Comparison of ENCODE assay signal across 21 mouse cellular contexts in genomic region chr13:73070531-73070908, GRCm38 (mm10).
A peak's percentile ranks its signal among the peaks of the same experiment; 100 is the strongest.
DNase-seq lines count a peak whose midpoint lies in the region; ATAC-seq lines count a peak whose summit lies in the region.
"Had no signal": no experiment of that assay in that cellular context is flagged by ENCODE, and none has a peak within 500 bp of the region (broad histone marks: within the 10 kb centered on the region; RNA-seq: fewer than 3 reads in every experiment).

No protein-coding gene starts in this region.

- ATAC-seq in forebrain, embryonic 12.5 days (ENCODE audit: low FRiP score) = no peak
- ATAC-seq in forebrain, embryonic 15.5 days (replicated peaks) = no peak
- no peak for ATAC-seq in midbrain, embryonic 16.5 days
- peak; percentile 55 for ATAC-seq in hindbrain, embryonic 15.5 days (ENCODE audit: low FRiP score, low read depth)
- ATAC-seq in neural tube, embryonic 13.5 days (ENCODE audit: low read depth) = no peak
- ATAC-seq: activated CD4-positive, CD25-positive, alpha-beta regulatory T cell, adult 4 months; CD4-positive, CD25-positive, alpha-beta regulatory T cell, adult 4 months had no signal

- WGBS in forebrain, embryonic 12.5 days = 37% methylated on average over 7 of the region's 7 CpGs
- 26% methylated on average over 7 of the region's 7 CpGs for WGBS in forebrain, embryonic 15.5 days
- 75% methylated on average over 7 of the region's 7 CpGs for WGBS in midbrain, embryonic 10.5 days
- 29% methylated on average over 7 of the region's 7 CpGs for WGBS in midbrain, embryonic 16.5 days
- WGBS in hindbrain, embryonic 15.5 days = 27% methylated on average over 7 of the region's 7 CpGs
- 16% methylated on average over 7 of the region's 7 CpGs for WGBS in neural tube, embryonic 13.5 days

- no peaks in the 10 kb centered on the region for H3K9me3 ChIP-seq in forebrain, embryonic 12.5 days
- no peaks in the 10 kb centered on the region for H3K9me3 ChIP-seq in forebrain, embryonic 15.5 days
- no peaks in the 10 kb centered on the region for H3K9me3 ChIP-seq in midbrain, embryonic 10.5 days (replicated peaks)
- no peaks in the 10 kb centered on the region for H3K9me3 ChIP-seq in midbrain, embryonic 16.5 days (replicated peaks; ENCODE audit: control insufficient read depth, low read length, poor library complexity, severe bottlenecking)
- no peaks in the 10 kb centered on the region for H3K9me3 ChIP-seq in hindbrain, embryonic 15.5 days
- H3K9me3 ChIP-seq in neural tube, embryonic 13.5 days = no peaks in the 10 kb centered on the region
- H3K9me3 ChIP-seq: embryonic facial prominence, embryonic 13.5 days; heart, embryonic 15.5 days had no signal

- H3K27me3 ChIP-seq in forebrain, embryonic 12.5 days = peaks cover 38% of the 10 kb centered on the region
- no peaks in the 10 kb centered on the region for H3K27me3 ChIP-seq in forebrain, embryonic 15.5 days
- H3K27me3 ChIP-seq in midbrain, embryonic 10.5 days (ENCODE audit: low read depth, poor library complexity, severe bottlenecking) = peaks cover 39% of the 10 kb centered on the region
- no peaks in the 10 kb centered on the region for H3K27me3 ChIP-seq in midbrain, embryonic 16.5 days (ENCODE audit: control insufficient read depth, insufficient read depth, low read depth, low read length)
- peaks cover 16% of the 10 kb centered on the region for H3K27me3 ChIP-seq in hindbrain, embryonic 15.5 days
- peaks cover 83% of the 10 kb centered on the region for H3K27me3 ChIP-seq in neural tube, embryonic 13.5 days

- H3K4me1 ChIP-seq in forebrain, embryonic 12.5 days = peaks cover 20% of the 10 kb centered on the region
- H3K4me1 ChIP-seq in forebrain, embryonic 15.5 days = peaks cover 6% of the 10 kb centered on the region
- peaks cover 39% of the 10 kb centered on the region for H3K4me1 ChIP-seq in midbrain, embryonic 10.5 days
- H3K4me1 ChIP-seq in midbrain, embryonic 16.5 days (ENCODE audit: control insufficient read depth, insufficient read depth, low read length) = no peaks in the 10 kb centered on the region; the same call in 1 of the 2 replicates
- peaks cover 32% of the 10 kb centered on the region for H3K4me1 ChIP-seq in hindbrain, embryonic 15.5 days (replicated peaks)
- H3K4me1 ChIP-seq in neural tube, embryonic 13.5 days (replicated peaks) = peaks cover 29% of the 10 kb centered on the region
- H3K4me1 ChIP-seq: embryonic facial prominence, embryonic 13.5 days had no signal

- no peak overlapping the region for H3K9ac ChIP-seq in forebrain, embryonic 12.5 days
- H3K9ac ChIP-seq in forebrain, embryonic 15.5 days (replicated peaks) = no peak overlapping the region
- no peak overlapping the region for H3K9ac ChIP-seq in midbrain, embryonic 16.5 days (ENCODE audit: low read depth, low read length)
- no peak overlapping the region for H3K9ac ChIP-seq in hindbrain, embryonic 15.5 days
- H3K9ac ChIP-seq in neural tube, embryonic 13.5 days = peak overlapping the region; percentile 28; the same call in 1 of the 2 replicates
- H3K9ac ChIP-seq: embryonic facial prominence, embryonic 13.5 days; heart, embryonic 15.5 days had no signal

- DNase-seq in midbrain, embryonic 10.5 days (ENCODE audit: low spot score) = no peak
- no peak for DNase-seq in kidney, postnatal 36 days
- DNase-seq in Muller cell, postnatal 12 days (ENCODE audit: inconsistent ontology term) = no peak
- DNase-seq: adrenal gland, postnatal 10 days; cerebellum, adult 9-11 months; gastrocnemius, postnatal 36 days; heart, postnatal 4 days; kidney, adult 11 months; liver; lung, postnatal 14 days; spleen, adult 18-20 months had no signal

- no peak overlapping the region for H3K27ac ChIP-seq in forebrain, embryonic 12.5 days
- no peak overlapping the region for H3K27ac ChIP-seq in forebrain, embryonic 15.5 days (replicated peaks)
- peak overlapping the region; percentile 46 for H3K27ac ChIP-seq in midbrain, embryonic 10.5 days (replicated peaks)
- H3K27ac ChIP-seq in midbrain, embryonic 16.5 days (ENCODE audit: low read length) = no peak overlapping the region
- H3K27ac ChIP-seq in hindbrain, embryonic 15.5 days (replicated peaks) = peak overlapping the region; percentile 18; the same call in 1 of the 2 replicates
- no peak overlapping the region for H3K27ac ChIP-seq in neural tube, embryonic 13.5 days (replicated peaks)
- H3K27ac ChIP-seq: embryonic facial prominence, embryonic 13.5 days; heart, embryonic 15.5 days had no signal

- H3K36me3 ChIP-seq in forebrain, embryonic 12.5 days (replicated peaks) = no peaks in the 10 kb centered on the region
- no peaks in the 10 kb centered on the region for H3K36me3 ChIP-seq in forebrain, embryonic 15.5 days
- no peaks in the 10 kb centered on the region for H3K36me3 ChIP-seq in midbrain, embryonic 10.5 days
- H3K36me3 ChIP-seq in midbrain, embryonic 16.5 days (ENCODE audit: control insufficient read depth, insufficient read depth, low read length) = no peaks in the 10 kb centered on the region
- H3K36me3 ChIP-seq in hindbrain, embryonic 15.5 days = no peaks in the 10 kb centered on the region
- H3K36me3 ChIP-seq in neural tube, embryonic 13.5 days = no peaks in the 10 kb centered on the region
- H3K36me3 ChIP-seq: embryonic facial prominence, embryonic 13.5 days; heart, embryonic 15.5 days had no signal

- H3K4me2 ChIP-seq in forebrain, embryonic 12.5 days = peak overlapping the region; percentile 15; the same call in 1 of the 2 replicates
- no peak overlapping the region for H3K4me2 ChIP-seq in forebrain, embryonic 15.5 days (replicated peaks)
- no peak overlapping the region for H3K4me2 ChIP-seq in midbrain, embryonic 16.5 days (ENCODE audit: low read length)
- H3K4me2 ChIP-seq in hindbrain, embryonic 15.5 days = 0 out of 2 replicates have a peak overlapping the region, but pooled peaks have one; percentile 16
- H3K4me2 ChIP-seq in neural tube, embryonic 13.5 days = peak overlapping the region; percentile 4
- H3K4me2 ChIP-seq: embryonic facial prominence, embryonic 13.5 days; heart, embryonic 15.5 days had no signal

- no peak overlapping the region for H3K4me3 ChIP-seq in forebrain, embryonic 12.5 days (replicated peaks)
- no peak overlapping the region for H3K4me3 ChIP-seq in forebrain, embryonic 15.5 days
- no peak overlapping the region for H3K4me3 ChIP-seq in midbrain, embryonic 10.5 days
- H3K4me3 ChIP-seq in midbrain, embryonic 16.5 days (ENCODE audit: low read depth, low read length) = no peak overlapping the region
- H3K4me3 ChIP-seq in hindbrain, embryonic 15.5 days = no peak overlapping the region
- no peak overlapping the region for H3K4me3 ChIP-seq in neural tube, embryonic 13.5 days
- H3K4me3 ChIP-seq: embryonic facial prominence, embryonic 13.5 days; heart, embryonic 15.5 days; myocyte had no signal

Comparison
In these comparisons a context has a peak if more than half of its experiments do, and no peak if none do; other contexts are left out.
1. H3K27ac ChIP-seq: peak in midbrain, embryonic 10.5 days (single experiment) and hindbrain, embryonic 15.5 days (single experiment); none in forebrain, embryonic 12.5 days (single experiment), forebrain, embryonic 15.5 days (single experiment), midbrain, embryonic 16.5 days (single experiment) and neural tube, embryonic 13.5 days (single experiment).
2. H3K4me2 ChIP-seq: peak in forebrain, embryonic 12.5 days (single experiment), hindbrain, embryonic 15.5 days (single experiment) and neural tube, embryonic 13.5 days (single experiment); none in forebrain, embryonic 15.5 days (single experiment) and midbrain, embryonic 16.5 days (single experiment).